Mouse (Mus musculus) liver, embryonic 12.5 days (tissue): Measurements from ENCODE around the gene Gm49601. TPM values are rescaled to one million over a fixed set of nuclear protein-coding genes. Genes with fewer than 3 reads are reported as not detected.

Experiments
- ATAC-seq: fragments of 200-750 bp; cut with Nextera tagmentation; 2 replicates; pipeline ENCODE4 v1.8.0; 2017; ENCODE audit warnings: moderate number of reproducible peaks, mild to moderate bottlenecking, moderate library complexity
- H3K27ac ChIP-seq: fragments of 300-500 bp; sonication (generic); 2 replicates; pipeline ENCODE4 v1.5.1; 2016; ENCODE audit warnings: mild to moderate bottlenecking
- H3K27me3 ChIP-seq: fragments of 300-500 bp; sonication (generic); replicated peaks from 2 replicates; pipeline ENCODE4 v1.6.1; 2016; ENCODE audit warnings: mild to moderate bottlenecking, moderate library complexity
- H3K36me3 ChIP-seq: fragments of 300-500 bp; sonication (generic); 2 replicates; pipeline ENCODE4 v1.6.1; 2016; ENCODE audit warnings: mild to moderate bottlenecking, moderate library complexity
- H3K4me1 ChIP-seq: fragments of 300-500 bp; sonication (generic); 2 replicates; pipeline ENCODE4 v1.6.1; 2016
- H3K4me2 ChIP-seq: fragments of 300-500 bp; sonication (generic); 2 replicates; pipeline ENCODE4 v1.6.1; 2016; ENCODE audit warnings: mild to moderate bottlenecking, moderate library complexity
- H3K4me3 ChIP-seq: fragments of 300-500 bp; sonication (generic); 2 replicates; pipeline ENCODE4 v1.5.1; 2016; ENCODE audit warnings: mild to moderate bottlenecking, moderate library complexity
- H3K9ac ChIP-seq: fragments of 300-500 bp; sonication (generic); 2 replicates; pipeline ENCODE4 v1.6.1; 2016; ENCODE audit warnings: mild to moderate bottlenecking, moderate library complexity
- H3K9me3 ChIP-seq: fragments of 300-500 bp; sonication (generic); replicated peaks from 2 replicates; pipeline ENCODE4 v1.6.1; 2016; ENCODE audit warnings: mild to moderate bottlenecking, moderate library complexity
- WGBS: fragments of 180-500 bp; shearing (Covaris S2); methylation state at CpG from one replicate; pipeline ENCODE4 v1.1.7; 2016; ENCODE audit not compliant: insufficient replicate concordance; 5-methylcytosine and 5-hydroxymethylcytosine counted together
- polyA plus RNA-seq: library from polyadenylated mRNA; unstranded; fragments of >200 nt; fragmentation: Nextera tagmentation; extraction: Ambion mirVana; gene quantifications from 2 replicates; pipeline ENCODE4 v1.2.1, GENCODE M21; 2016

Gene Gm49601
- polyA plus RNA-seq = 0.31 and 0.61 TPM in 2 replicates

GRCm38 (mm10) chr16:18626376-18626878 lies at the start of gene Gm49601:
Gm49601 (minus strand) TSS chr16:18626427.
- Histone ChIP-seq H3K27ac (no peak within 1 kb of the TSS), H3K27me3 (peaks cover 100% of the 10 kb centered on the region), H3K9me3 (no peaks in the 10 kb centered on the region), H3K4me3 (peak within 1 kb of the TSS; percentile 53), H3K4me1 (peaks cover 44% of the 10 kb centered on the region), H3K36me3 (no peaks in the 10 kb centered on the region), H3K4me2 (peak within 1 kb of the TSS; percentile 75), H3K9ac (peak within 1 kb of the TSS; percentile 46)
- WGBS = under 1% methylated on average over 65 of the region's 65 CpGs
- 0 out of 2 replicates have a peak, but pooled peaks have one; percentile 6 for ATAC-seq

GRCm38 (mm10) chr16:18673005-18673404 lies 46.8 kb upstream of the Gm49601 start:
- WGBS = 58% methylated on average over 3 of the region's 3 CpGs
- H3K9me3 ChIP-seq = no peaks in the 10 kb centered on the region
- no peaks in the 10 kb centered on the region for H3K36me3 ChIP-seq
- ATAC-seq = no peak
- H3K4me2 ChIP-seq = no peak overlapping the region
- H3K27me3 ChIP-seq = peaks cover 15% of the 10 kb centered on the region; the same call in 1 of the 2 replicates
- H3K27ac ChIP-seq = no peak overlapping the region
- H3K9ac ChIP-seq = no peak overlapping the region
- no peaks in the 10 kb centered on the region for H3K4me1 ChIP-seq
- H3K4me3 ChIP-seq = no peak overlapping the region

- H3K27ac ChIP-seq = no peak overlapping the region
- 42% methylated on average over 5 of the region's 5 CpGs for WGBS
- no peak overlapping the region for H3K4me2 ChIP-seq
- H3K27me3 ChIP-seq = peaks cover 22% of the 10 kb centered on the region; the same call in 1 of the 2 replicates
- H3K4me1 ChIP-seq = no peaks in the 10 kb centered on the region
- H3K36me3 ChIP-seq = no peaks in the 10 kb centered on the region
- H3K9me3 ChIP-seq = no peaks in the 10 kb centered on the region
- H3K9ac ChIP-seq = no peak overlapping the region
- H3K4me3 ChIP-seq = no peak overlapping the region
- ATAC-seq = no peak
Measured at GRCm38 (mm10) chr16:18672027-18672426, 45.8 kb upstream of the Gm49601 start.

- H3K4me3 ChIP-seq = no peak overlapping the region
- no peak overlapping the region for H3K27ac ChIP-seq
- ATAC-seq = no peak
- no peak overlapping the region for H3K4me2 ChIP-seq
- H3K27me3 ChIP-seq = peaks cover 23% of the 10 kb centered on the region; the same call in 1 of the 2 replicates
- H3K4me1 ChIP-seq = no peaks in the 10 kb centered on the region
- WGBS = 53% methylated on average over 6 of the region's 6 CpGs
- no peak overlapping the region for H3K9ac ChIP-seq
- H3K9me3 ChIP-seq = no peaks in the 10 kb centered on the region
- no peaks in the 10 kb centered on the region for H3K36me3 ChIP-seq
Measured at GRCm38 (mm10) chr16:18669914-18670313, 43.7 kb upstream of the Gm49601 start.

- Histone ChIP-seq H3K4me2 (no peak overlapping the region), H3K9me3 (no peaks in the 10 kb centered on the region), H3K27me3 (peaks cover 3% of the 10 kb centered on the region; the same call in 1 of the 2 replicates), H3K4me1 (no peaks in the 10 kb centered on the region), H3K27ac (no peak overlapping the region), H3K36me3 (no peaks in the 10 kb centered on the region), H3K9ac (no peak overlapping the region), H3K4me3 (no peak overlapping the region)
- 59% methylated on average over 4 of the region's 4 CpGs for WGBS
- no peak for ATAC-seq
Measured at GRCm38 (mm10) chr16:18658597-18658996, 32.4 kb upstream of the Gm49601 start.

GRCm38 (mm10) chr16:18655372-18656098 lies 29.3 kb upstream of the Gm49601 start:
- H3K4me1 ChIP-seq = no peaks in the 10 kb centered on the region
- no peaks in the 10 kb centered on the region for H3K36me3 ChIP-seq
- no peaks in the 10 kb centered on the region for H3K9me3 ChIP-seq
- H3K27me3 ChIP-seq = no peaks in the 10 kb centered on the region; the same call in 1 of the 2 replicates
- H3K27ac ChIP-seq = no peak overlapping the region
- ATAC-seq = no peak
- no peak overlapping the region for H3K4me3 ChIP-seq
- WGBS = 25% methylated on average over 5 of the region's 5 CpGs
- H3K4me2 ChIP-seq = no peak overlapping the region
- no peak overlapping the region for H3K9ac ChIP-seq

- Histone ChIP-seq H3K27ac (no peak overlapping the region), H3K4me1 (no peaks in the 10 kb centered on the region), H3K27me3 (no peaks in the 10 kb centered on the region; the same call in 1 of the 2 replicates), H3K9ac (no peak overlapping the region), H3K4me2 (no peak overlapping the region), H3K9me3 (no peaks in the 10 kb centered on the region), H3K4me3 (no peak overlapping the region), H3K36me3 (no peaks in the 10 kb centered on the region)
- 76% methylated on average over 6 of the region's 6 CpGs for WGBS
- ATAC-seq = no peak
Measured at GRCm38 (mm10) chr16:18653290-18654160, 27.3 kb upstream of the Gm49601 start.

GRCm38 (mm10) chr16:18649126-18649525 lies 22.9 kb upstream of the Gm49601 start:
- H3K9me3 ChIP-seq = no peaks in the 10 kb centered on the region
- no peak overlapping the region for H3K9ac ChIP-seq
- no peaks in the 10 kb centered on the region; the same call in 1 of the 2 replicates for H3K27me3 ChIP-seq
- 47% methylated on average over 3 of the region's 3 CpGs for whole genome bisulfite sequencing
- H3K4me1 ChIP-seq = no peaks in the 10 kb centered on the region
- ATAC-seq = no peak
- H3K36me3 ChIP-seq = no peaks in the 10 kb centered on the region
- H3K27ac ChIP-seq = no peak overlapping the region
- H3K4me3 ChIP-seq = no peak overlapping the region
- no peak overlapping the region for H3K4me2 ChIP-seq

GRCm38 (mm10) chr16:18645329-18645728 lies 19.1 kb upstream of the Gm49601 start:
- Histone ChIP-seq H3K27me3 (peaks cover 2% of the 10 kb centered on the region; the same call in 1 of the 2 replicates), H3K9ac (no peak overlapping the region), H3K36me3 (no peaks in the 10 kb centered on the region), H3K4me2 (no peak overlapping the region), H3K4me1 (no peaks in the 10 kb centered on the region), H3K27ac (no peak overlapping the region), H3K4me3 (no peak overlapping the region), H3K9me3 (no peaks in the 10 kb centered on the region)
- ATAC-seq = no peak
- 57% methylated on average over 6 of the region's 6 CpGs for WGBS

GRCm38 (mm10) chr16:18644485-18644884 lies 18.3 kb upstream of the Gm49601 start:
- ATAC-seq = no peak
- 47% methylated on average over 4 of the region's 4 CpGs for WGBS

GRCm38 (mm10) chr16:18643406-18643998 lies 17.3 kb upstream of the Gm49601 start:
- Histone ChIP-seq H3K36me3 (no peaks in the 10 kb centered on the region), H3K4me2 (no peak overlapping the region), H3K4me1 (no peaks in the 10 kb centered on the region), H3K27ac (no peak overlapping the region), H3K9me3 (no peaks in the 10 kb centered on the region), H3K27me3 (peaks cover 9% of the 10 kb centered on the region; the same call in 1 of the 2 replicates), H3K9ac (no peak overlapping the region), H3K4me3 (no peak overlapping the region)
- ATAC-seq = no peak
- WGBS = 58% methylated on average over 11 of the region's 11 CpGs

More at GRCm38 (mm10) chr16:18644485-18644884, 18.3 kb upstream of the Gm49601 start:
- Histone ChIP-seq H3K4me2 (no peak overlapping the region), H3K27ac (no peak overlapping the region), H3K9me3 (no peaks in the 10 kb centered on the region), H3K4me1 (no peaks in the 10 kb centered on the region), H3K27me3 (peaks cover 6% of the 10 kb centered on the region; the same call in 1 of the 2 replicates), H3K4me3 (no peak overlapping the region), H3K9ac (no peak overlapping the region), H3K36me3 (no peaks in the 10 kb centered on the region)
